Mouse (Mus musculus): ENCODE measurements at regions not wholly inside any gene's neighbourhood (a gene's known extent, or its start where the extent isn't known, plus 50 kb on each side); places are given as distances from the start of the nearest gene placed in this dataset.

DNA sequence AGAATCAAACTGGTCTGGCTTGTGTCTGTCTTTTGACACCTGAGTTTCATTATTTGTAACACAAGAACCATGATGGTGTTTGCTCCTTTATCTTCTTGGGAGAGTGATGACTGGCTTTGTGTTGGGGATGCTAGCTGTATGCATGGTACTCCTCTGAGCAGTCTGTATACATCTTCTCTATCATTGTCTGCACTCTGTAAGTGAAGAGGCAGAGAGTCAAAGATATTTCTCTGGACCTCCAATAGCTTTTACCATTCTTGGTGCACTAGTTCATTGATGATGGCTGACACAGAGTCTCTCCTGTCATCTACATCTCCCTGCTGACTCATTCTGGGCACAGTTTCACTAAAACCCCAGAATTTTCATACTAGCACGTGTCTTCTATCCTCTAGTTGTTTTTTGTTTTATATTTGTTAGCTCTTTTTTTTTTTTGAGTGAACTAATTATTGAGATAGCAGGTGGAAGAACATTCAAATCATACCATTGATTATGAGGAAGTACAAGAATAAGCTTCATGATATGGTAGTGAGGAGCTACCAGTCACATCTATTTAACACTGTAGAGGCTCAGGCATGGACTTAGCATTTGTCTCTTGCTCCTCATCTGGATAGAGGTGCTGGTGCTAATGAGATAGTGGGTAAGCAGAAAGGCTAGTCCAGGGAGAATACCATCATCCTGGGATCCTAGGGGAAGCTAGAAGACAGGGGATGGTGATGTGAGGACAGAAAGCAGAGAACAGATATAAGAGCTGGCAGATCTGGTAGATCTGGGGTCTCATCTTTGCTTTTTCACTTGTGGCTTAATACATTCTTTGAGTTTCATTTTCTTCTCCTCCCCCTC is 1402.9 kb upstream of the A1bg start:
- WGBS, result 91% methylated on average over 1 of the region's 1 CpGs
- no peak for ATAC-seq (replicated peaks; ENCODE audit: low FRiP score, low read depth)

GRCm38 (mm10) chr15:62320966-62321365 is 1398.2 kb upstream of the A1bg start:
- Histone ChIP-seq H3K4me3 (replicated peaks; ENCODE audit: low read depth, low read length) (no peak overlapping the region), H3K9ac (ENCODE audit: low read depth, low read length) (no peak overlapping the region), H3K4me1 (replicated peaks; ENCODE audit: insufficient read depth, low read length) (no peaks in the 10 kb centered on the region), H3K9me3 (replicated peaks; ENCODE audit: low read length) (no peaks in the 10 kb centered on the region), H3K27ac (no peak overlapping the region), H3K27me3 (ENCODE audit: insufficient read depth, low read length) (no peaks in the 10 kb centered on the region), H3K4me2 (ENCODE audit: low read length) (no peak overlapping the region), H3K36me3 (ENCODE audit: insufficient read depth, low read length) (no peaks in the 10 kb centered on the region)
- DNase-seq (ENCODE audit: low spot score) (no peak), ATAC-seq (replicated peaks; ENCODE audit: low FRiP score, low read depth) (no peak)
- TF ChIP-seq CTCF (IDR thresholded peaks at IDR 0.05; ENCODE audit: low read depth), result no peak
- WGBS, result 67% methylated on average over 5 of the region's 5 CpGs

More for the DNA sequence above, 1402.9 kb upstream of the A1bg start:
- no peak overlapping the region for H3K4me2 ChIP-seq (ENCODE audit: low read length)
- H3K4me1 ChIP-seq (replicated peaks; ENCODE audit: insufficient read depth, low read length), result 0 out of 2 replicates have a peak, but pooled peaks cover 2% of the 10 kb centered on the region
- H3K36me3 ChIP-seq (ENCODE audit: insufficient read depth, low read length), result no peaks in the 10 kb centered on the region
- no peaks in the 10 kb centered on the region for H3K9me3 ChIP-seq (replicated peaks; ENCODE audit: low read length)
- H3K27ac ChIP-seq, result no peak overlapping the region
- H3K9ac ChIP-seq (ENCODE audit: low read depth, low read length), result no peak overlapping the region
- TF ChIP-seq CTCF (IDR thresholded peaks at IDR 0.05; ENCODE audit: low read depth), result no peak
- H3K4me3 ChIP-seq (replicated peaks; ENCODE audit: low read depth, low read length), result no peak overlapping the region
- DNase-seq (ENCODE audit: low spot score), result no peak
- no peaks in the 10 kb centered on the region for H3K27me3 ChIP-seq (ENCODE audit: insufficient read depth, low read length)

DNA sequence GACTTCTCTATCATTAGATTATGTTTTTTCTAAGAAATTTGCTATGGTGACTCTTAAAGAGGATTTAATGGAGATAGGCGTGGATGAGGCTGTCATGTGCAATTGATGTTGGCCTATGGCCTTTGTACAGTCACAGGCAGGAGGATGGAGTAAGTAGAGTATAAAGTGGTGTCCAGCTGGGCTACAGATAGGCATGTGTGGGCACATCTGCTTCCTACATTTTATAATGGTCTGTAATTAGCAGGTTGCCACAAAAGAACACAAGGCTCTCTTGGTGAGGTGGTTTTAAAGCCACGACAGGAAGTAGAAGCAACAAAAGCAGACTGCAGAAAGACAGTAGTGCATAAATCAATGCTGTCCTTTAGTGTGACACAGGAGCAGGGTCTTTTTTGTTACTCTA is 1391.6 kb upstream of the A1bg start:
- Histone ChIP-seq H3K4me1 (replicated peaks; ENCODE audit: insufficient read depth, low read length) (no peaks in the 10 kb centered on the region), H3K36me3 (ENCODE audit: insufficient read depth, low read length) (no peaks in the 10 kb centered on the region), H3K9me3 (replicated peaks; ENCODE audit: low read length) (no peaks in the 10 kb centered on the region), H3K27ac (no peak overlapping the region), H3K4me2 (ENCODE audit: low read length) (no peak overlapping the region), H3K4me3 (replicated peaks; ENCODE audit: low read depth, low read length) (no peak overlapping the region), H3K9ac (ENCODE audit: low read depth, low read length) (no peak overlapping the region), H3K27me3 (ENCODE audit: insufficient read depth, low read length) (no peaks in the 10 kb centered on the region)
- TF ChIP-seq CTCF (IDR thresholded peaks at IDR 0.05; ENCODE audit: low read depth), result no peak
- ATAC-seq (replicated peaks; ENCODE audit: low FRiP score, low read depth) (no peak), DNase-seq (ENCODE audit: low spot score) (no peak)
- 51% methylated on average over 2 of the region's 2 CpGs for WGBS

- Histone ChIP-seq H3K36me3 (ENCODE audit: insufficient read depth, low read length) (no peaks in the 10 kb centered on the region), H3K27me3 (ENCODE audit: insufficient read depth, low read length) (no peaks in the 10 kb centered on the region), H3K27ac (no peak overlapping the region), H3K9ac (ENCODE audit: low read depth, low read length) (no peak overlapping the region), H3K4me2 (ENCODE audit: low read length) (no peak overlapping the region), H3K9me3 (replicated peaks; ENCODE audit: low read length) (no peaks in the 10 kb centered on the region), H3K4me3 (replicated peaks; ENCODE audit: low read depth, low read length) (no peak overlapping the region), H3K4me1 (replicated peaks; ENCODE audit: insufficient read depth, low read length) (no peaks in the 10 kb centered on the region)
- TF ChIP-seq CTCF (IDR thresholded peaks at IDR 0.05; ENCODE audit: low read depth), result no peak
- ATAC-seq (replicated peaks; ENCODE audit: low FRiP score, low read depth) (no peak), DNase-seq (ENCODE audit: low spot score) (no peak)
- WGBS, result 70% methylated on average over 3 of the region's 3 CpGs
These were observed 1379.4 kb upstream of the A1bg start for GRCm38 (mm10) chr15:62302233-62302632.

- no peak for TF ChIP-seq CTCF (IDR thresholded peaks at IDR 0.05; ENCODE audit: low read depth)
- H3K4me2 ChIP-seq (ENCODE audit: low read length), result no peak overlapping the region
- no peaks in the 10 kb centered on the region for H3K27me3 ChIP-seq (ENCODE audit: insufficient read depth, low read length)
- no peaks in the 10 kb centered on the region for H3K36me3 ChIP-seq (ENCODE audit: insufficient read depth, low read length)
- DNase-seq (ENCODE audit: low spot score) (no peak), ATAC-seq (replicated peaks; ENCODE audit: low FRiP score, low read depth) (no peak)
- H3K9ac ChIP-seq (ENCODE audit: low read depth, low read length), result no peak overlapping the region
- 85% methylated on average over 3 of the region's 3 CpGs for whole genome bisulfite sequencing
- no peaks in the 10 kb centered on the region for H3K4me1 ChIP-seq (replicated peaks; ENCODE audit: insufficient read depth, low read length)
- H3K4me3 ChIP-seq (replicated peaks; ENCODE audit: low read depth, low read length), result no peak overlapping the region
- H3K27ac ChIP-seq, result no peak overlapping the region
- H3K9me3 ChIP-seq (replicated peaks; ENCODE audit: low read length), result no peaks in the 10 kb centered on the region
These were observed 1378.8 kb upstream of the A1bg start for GRCm38 (mm10) chr15:62301567-62301966.

GRCm38 (mm10) chr15:62297138-62297537 is 1374.3 kb upstream of the A1bg start:
- DNase-seq (ENCODE audit: low spot score) (no peak), ATAC-seq (replicated peaks; ENCODE audit: low FRiP score, low read depth) (no peak)
- 96% methylated on average over 5 of the region's 5 CpGs for WGBS

More at GRCm38 (mm10) chr15:62297138-62297537, 1374.3 kb upstream of the A1bg start:
- no peaks in the 10 kb centered on the region for H3K36me3 ChIP-seq (ENCODE audit: insufficient read depth, low read length)
- no peak overlapping the region for H3K27ac ChIP-seq
- H3K9ac ChIP-seq (ENCODE audit: low read depth, low read length), result no peak overlapping the region
- H3K27me3 ChIP-seq (ENCODE audit: insufficient read depth, low read length), result no peaks in the 10 kb centered on the region
- H3K4me1 ChIP-seq (replicated peaks; ENCODE audit: insufficient read depth, low read length), result peaks cover 6% of the 10 kb centered on the region; the same call in 1 of the 2 replicates
- H3K9me3 ChIP-seq (replicated peaks; ENCODE audit: low read length), result no peaks in the 10 kb centered on the region
- no peak overlapping the region for H3K4me2 ChIP-seq (ENCODE audit: low read length)
- TF ChIP-seq CTCF (IDR thresholded peaks at IDR 0.05; ENCODE audit: low read depth), result no peak
- H3K4me3 ChIP-seq (replicated peaks; ENCODE audit: low read depth, low read length), result no peak overlapping the region
